Mouse (Mus musculus): ENCODE data around the gene Pou2f2. TPM values are rescaled to one million over a fixed set of nuclear protein-coding genes. Genes with fewer than 3 reads are reported as not detected.

Gene Pou2f2
- polyA plus RNA-seq, 1 experiment = 0.68 TPM

- H3K4me3 ChIP-seq (ENCODE audit: insufficient read depth, low read length) = no peak overlapping the region
- no peak overlapping the region for H3K27ac ChIP-seq (ENCODE audit: insufficient read depth, low read length)
- TF ChIP-seq POLR2A (IDR thresholded peaks at IDR 0.05; ENCODE audit: low read depth, low read length) = no peak
- no peak for TF ChIP-seq CTCF (IDR thresholded peaks at IDR 0.05; ENCODE audit: borderline replicate concordance, insufficient read depth, low read length)
- H3K4me1 ChIP-seq (ENCODE audit: control insufficient read depth, insufficient read depth, low read length) = no peaks in the 10 kb centered on the region
Observed at GRCm38 (mm10) chr7:25087256-25087912, 92.1 kb downstream of the Pou2f2 start.

DNA sequence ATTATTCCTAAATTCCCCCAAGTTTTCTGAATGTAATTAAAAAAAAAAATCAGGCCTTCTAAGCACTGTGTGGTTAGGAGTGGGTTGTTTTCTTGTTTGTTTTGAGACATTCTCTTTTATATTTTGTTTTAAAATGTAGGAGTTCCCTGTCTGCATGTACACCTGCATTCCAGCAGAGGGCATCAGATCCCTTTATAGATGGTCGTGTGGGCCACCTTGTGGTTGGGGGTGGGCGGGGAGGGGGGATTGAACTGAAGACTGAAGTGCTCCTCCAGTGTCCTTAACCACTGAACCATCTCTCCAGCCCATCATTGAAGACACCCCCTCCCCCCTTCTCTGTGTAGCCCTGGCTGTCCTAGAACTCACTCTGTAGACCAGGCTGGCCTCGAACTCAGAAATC, 92.9 kb downstream of the Pou2f2 start:
- TF ChIP-seq CTCF (IDR thresholded peaks at IDR 0.05; ENCODE audit: borderline replicate concordance, insufficient read depth, low read length) (no peak), POLR2A (IDR thresholded peaks at IDR 0.05; ENCODE audit: low read depth, low read length) (no peak)
- Histone ChIP-seq H3K27ac (ENCODE audit: insufficient read depth, low read length) (no peak overlapping the region), H3K4me1 (ENCODE audit: control insufficient read depth, insufficient read depth, low read length) (no peaks in the 10 kb centered on the region), H3K4me3 (ENCODE audit: insufficient read depth, low read length) (no peak overlapping the region)

- Histone ChIP-seq H3K4me1 (ENCODE audit: control insufficient read depth, insufficient read depth, low read length) (no peaks in the 10 kb centered on the region), H3K4me3 (ENCODE audit: insufficient read depth, low read length) (no peak overlapping the region), H3K27ac (ENCODE audit: insufficient read depth, low read length) (no peak overlapping the region)
- TF ChIP-seq POLR2A (IDR thresholded peaks at IDR 0.05; ENCODE audit: low read depth, low read length) (no peak), CTCF (IDR thresholded peaks at IDR 0.05; ENCODE audit: borderline replicate concordance, insufficient read depth, low read length) (no peak)
Observed at GRCm38 (mm10) chr7:25084621-25085020, 94.9 kb downstream of the Pou2f2 start.

DNA sequence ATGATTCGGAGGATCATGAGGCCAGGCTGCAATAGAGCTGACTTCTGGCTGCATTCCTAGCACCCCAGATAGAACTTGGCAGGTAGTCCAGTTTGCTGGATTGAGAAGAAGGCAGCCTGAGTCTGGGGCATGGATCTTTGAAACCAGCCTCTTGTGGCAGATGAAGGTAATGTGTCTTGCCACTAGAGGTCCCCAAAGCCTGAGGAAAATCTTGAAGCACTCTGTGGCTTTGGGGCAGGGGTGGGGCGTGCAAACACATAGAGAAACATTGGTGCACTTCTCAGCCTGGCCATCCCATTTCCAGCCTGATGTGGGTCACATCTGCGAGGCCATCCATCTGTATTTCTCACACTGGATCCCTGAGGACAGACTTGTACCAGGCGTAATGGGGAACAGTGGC, 97.0 kb downstream of the Pou2f2 start:
- H3K27ac ChIP-seq (ENCODE audit: insufficient read depth, low read length) = no peak overlapping the region
- H3K4me1 ChIP-seq (ENCODE audit: control insufficient read depth, insufficient read depth, low read length) = peaks cover 8% of the 10 kb centered on the region; the same call in 1 of the 2 replicates
- TF ChIP-seq CTCF (IDR thresholded peaks at IDR 0.05; ENCODE audit: borderline replicate concordance, insufficient read depth, low read length) (no peak), POLR2A (IDR thresholded peaks at IDR 0.05; ENCODE audit: low read depth, low read length) (no peak)

DNA sequence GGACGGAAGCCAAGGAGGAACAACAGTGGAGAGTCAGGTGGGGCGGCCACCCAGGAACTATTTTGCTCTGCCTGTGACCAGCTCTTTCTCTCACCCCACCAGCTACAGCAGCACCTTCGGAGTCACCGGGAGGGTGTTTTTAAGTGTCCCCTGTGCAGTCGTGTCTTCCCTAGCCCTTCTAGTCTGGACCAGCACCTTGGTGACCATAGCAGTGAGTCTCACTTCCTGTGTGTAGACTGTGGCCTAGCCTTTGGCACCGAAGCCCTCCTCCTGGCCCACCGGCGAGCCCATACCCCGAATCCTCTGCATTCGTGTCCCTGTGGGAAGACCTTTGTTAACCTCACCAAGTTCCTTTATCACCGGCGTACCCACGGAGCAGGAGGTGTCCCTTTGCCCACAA, 99.1 kb downstream of the Pou2f2 start:
- TF ChIP-seq POLR2A (IDR thresholded peaks at IDR 0.05; ENCODE audit: low read depth, low read length) = no peak
- no peak overlapping the region for H3K4me3 ChIP-seq (ENCODE audit: insufficient read depth, low read length)
- no peak overlapping the region for H3K27ac ChIP-seq (ENCODE audit: insufficient read depth, low read length)
- H3K4me1 ChIP-seq (ENCODE audit: control insufficient read depth, insufficient read depth, low read length) = peaks cover 8% of the 10 kb centered on the region; the same call in 1 of the 2 replicates

More for the DNA sequence above, 97.0 kb downstream of the Pou2f2 start:
- H3K4me3 ChIP-seq (ENCODE audit: insufficient read depth, low read length) = no peak overlapping the region

DNA sequence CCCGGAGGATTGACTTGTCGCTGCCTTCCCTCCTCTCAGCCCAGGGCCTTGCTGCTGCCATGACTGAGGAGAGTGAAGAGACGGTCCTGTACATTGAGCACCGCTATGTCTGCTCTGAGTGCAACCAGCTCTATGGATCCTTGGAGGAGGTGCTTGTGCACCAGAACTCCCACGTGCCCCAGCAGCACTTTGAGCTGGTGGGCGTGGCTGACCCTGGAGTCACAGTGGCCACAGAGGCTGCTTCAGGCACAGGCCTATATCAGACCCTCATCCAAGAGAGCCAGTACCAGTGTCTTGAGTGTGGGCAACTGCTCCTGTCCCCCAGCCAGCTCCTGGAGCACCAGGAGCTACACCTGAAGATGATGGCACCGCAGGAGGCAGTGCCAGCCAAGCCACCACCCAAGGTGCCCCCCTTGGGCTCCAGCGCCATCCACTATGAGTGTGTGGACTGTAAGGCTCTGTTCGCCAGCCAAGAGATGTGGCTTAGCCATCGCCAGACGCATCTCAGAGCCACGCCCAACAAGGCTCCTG, 100.0 kb downstream of the Pou2f2 start:
- no peak for TF ChIP-seq POLR2A (IDR thresholded peaks at IDR 0.05; ENCODE audit: low read depth, low read length)
- no peak for TF ChIP-seq CTCF (IDR thresholded peaks at IDR 0.05; ENCODE audit: borderline replicate concordance, insufficient read depth, low read length)
- Histone ChIP-seq H3K4me1 (ENCODE audit: control insufficient read depth, insufficient read depth, low read length) (peaks cover 8% of the 10 kb centered on the region; the same call in 1 of the 2 replicates), H3K4me3 (ENCODE audit: insufficient read depth, low read length) (no peak overlapping the region), H3K27ac (ENCODE audit: insufficient read depth, low read length) (no peak overlapping the region)

- H3K4me1 ChIP-seq (ENCODE audit: control insufficient read depth, insufficient read depth, low read length) = peaks cover 8% of the 10 kb centered on the region; the same call in 1 of the 2 replicates
- H3K27ac ChIP-seq (ENCODE audit: insufficient read depth, low read length) = no peak overlapping the region
- H3K4me3 ChIP-seq (ENCODE audit: insufficient read depth, low read length) = peak overlapping the region; percentile 97
- no peak for TF ChIP-seq CTCF (IDR thresholded peaks at IDR 0.05; ENCODE audit: borderline replicate concordance, insufficient read depth, low read length)
- no peak for TF ChIP-seq POLR2A (IDR thresholded peaks at IDR 0.05; ENCODE audit: low read depth, low read length)
Observed at GRCm38 (mm10) chr7:25077414-25077755, 102.1 kb downstream of the Pou2f2 start.

GRCm38 (mm10) chr7:25076663-25077413, 102.7 kb downstream of the Pou2f2 start:
- peak overlapping the region; percentile 81 for H3K27ac ChIP-seq (ENCODE audit: insufficient read depth, low read length)
- peak overlapping the region; percentile 97 for H3K4me3 ChIP-seq (ENCODE audit: insufficient read depth, low read length)
- TF ChIP-seq CTCF (IDR thresholded peaks at IDR 0.05; ENCODE audit: borderline replicate concordance, insufficient read depth, low read length) = no peak
- TF ChIP-seq POLR2A (IDR thresholded peaks at IDR 0.05; ENCODE audit: low read depth, low read length) = peak; percentile 85
- peaks cover 8% of the 10 kb centered on the region; the same call in 1 of the 2 replicates for H3K4me1 ChIP-seq (ENCODE audit: control insufficient read depth, insufficient read depth, low read length)

DNA sequence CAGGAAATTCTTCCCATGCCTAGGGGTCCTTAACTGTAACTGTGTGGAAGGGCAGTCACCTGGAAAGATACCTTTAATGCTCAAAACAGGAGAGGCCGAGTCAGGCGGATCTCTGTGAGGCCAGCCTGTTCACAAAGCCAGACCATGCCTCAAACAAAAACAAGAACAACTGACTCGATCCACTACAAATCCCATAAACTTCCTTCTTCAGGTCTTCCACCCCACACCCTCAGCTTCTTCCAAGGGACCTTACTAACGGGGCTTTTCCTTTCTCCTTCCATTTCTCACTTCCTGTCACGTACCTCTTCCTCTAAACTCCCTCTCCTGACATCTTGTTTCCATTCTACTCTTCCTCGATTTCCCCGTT, 103.2 kb downstream of the Pou2f2 start:
- TF ChIP-seq CTCF (IDR thresholded peaks at IDR 0.05; ENCODE audit: borderline replicate concordance, insufficient read depth, low read length) = no peak
- no peak; the same call in 1 of the 2 replicates for TF ChIP-seq POLR2A (IDR thresholded peaks at IDR 0.05; ENCODE audit: low read depth, low read length)
- Histone ChIP-seq H3K4me1 (ENCODE audit: control insufficient read depth, insufficient read depth, low read length) (peaks cover 8% of the 10 kb centered on the region; the same call in 1 of the 2 replicates), H3K4me3 (ENCODE audit: insufficient read depth, low read length) (peak overlapping the region; percentile 45), H3K27ac (ENCODE audit: insufficient read depth, low read length) (peak overlapping the region; percentile 81)

GRCm38 (mm10) chr7:25073924-25074323, 105.6 kb downstream of the Pou2f2 start:
- H3K4me3 ChIP-seq (ENCODE audit: insufficient read depth, low read length) = no peak overlapping the region
- TF ChIP-seq POLR2A (IDR thresholded peaks at IDR 0.05; ENCODE audit: low read depth, low read length) (peak; percentile 27; the same call in 1 of the 2 replicates), CTCF (IDR thresholded peaks at IDR 0.05; ENCODE audit: borderline replicate concordance, insufficient read depth, low read length) (no peak)
- H3K27ac ChIP-seq (ENCODE audit: insufficient read depth, low read length) = no peak overlapping the region
- peaks cover 6% of the 10 kb centered on the region; the same call in 1 of the 2 replicates for H3K4me1 ChIP-seq (ENCODE audit: control insufficient read depth, insufficient read depth, low read length)
